Mouse (Mus musculus): ENCODE data around the gene Fam81b.

- TF ChIP-seq POLR2A (IDR thresholded peaks at IDR 0.05; ENCODE audit: borderline replicate concordance, insufficient read depth, low read length) = no peak
- no peak for TF ChIP-seq CTCF (IDR thresholded peaks at IDR 0.05; ENCODE audit: borderline replicate concordance, insufficient read depth, low read depth, low read length)
These were observed 147.8 kb downstream of the Fam81b start for GRCm38 (mm10) chr13:76157099-76157498.

All from cerebellum, adult 2 months (tissue).